Mouse (Mus musculus) urinary bladder, postnatal 25 days (tissue): ENCODE measurements around the gene Pih1d1.
A peak's percentile ranks its signal among the peaks of the same experiment; 100 is the strongest.

ENCODE experiments used
- DNase-seq: peaks from one replicate; pipeline ENCODE4 v3.0.0; 2022; ENCODE audit warnings: low spot score

Gene Pih1d1

DNA sequence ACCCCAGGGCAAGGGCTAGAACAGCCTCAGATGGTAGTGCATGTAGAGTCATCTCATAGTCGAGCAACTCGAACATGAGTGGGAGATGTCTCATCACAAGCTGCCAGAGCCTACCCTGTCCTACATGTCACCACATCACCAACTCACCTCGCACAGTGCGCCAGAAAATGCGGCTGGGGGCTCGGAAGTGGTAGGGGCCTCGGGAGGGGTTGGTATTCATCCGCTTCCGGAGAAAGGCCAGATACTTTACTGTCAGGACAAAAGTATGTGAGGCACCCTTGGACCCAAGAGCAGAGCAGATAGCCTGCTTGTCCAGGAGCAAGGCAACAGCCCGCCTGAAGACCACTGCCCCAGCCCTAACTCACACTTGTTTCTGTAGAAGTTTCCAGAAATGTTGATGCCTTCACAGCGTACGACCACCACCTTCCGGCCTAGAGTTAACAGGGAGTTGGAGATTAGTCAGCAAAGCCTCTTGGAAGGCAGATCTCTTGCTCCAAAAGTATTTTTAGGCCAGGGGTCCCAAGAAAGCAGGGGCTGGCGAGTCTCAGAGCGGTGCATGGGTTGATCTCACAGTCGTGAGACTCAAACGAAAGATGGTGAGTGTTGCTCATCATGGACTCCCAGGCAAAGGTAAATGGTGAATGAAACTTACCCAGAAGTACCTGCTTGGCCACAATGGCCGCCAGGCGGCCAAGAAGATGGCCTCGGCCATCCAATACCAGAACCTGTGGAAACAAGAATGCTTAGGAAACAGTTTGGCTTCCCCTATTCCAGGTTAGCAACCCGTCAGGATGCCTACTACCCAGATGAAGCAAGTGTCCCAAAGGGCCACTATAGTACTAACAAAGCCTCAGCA lies 27.0 kb upstream of the Pih1d1 start:
- DNase-seq = no peak

- DNase-seq = no peak
Observed at GRCm38 (mm10) chr7:45127700-45128224, 26.3 kb upstream of the Pih1d1 start.

DNA sequence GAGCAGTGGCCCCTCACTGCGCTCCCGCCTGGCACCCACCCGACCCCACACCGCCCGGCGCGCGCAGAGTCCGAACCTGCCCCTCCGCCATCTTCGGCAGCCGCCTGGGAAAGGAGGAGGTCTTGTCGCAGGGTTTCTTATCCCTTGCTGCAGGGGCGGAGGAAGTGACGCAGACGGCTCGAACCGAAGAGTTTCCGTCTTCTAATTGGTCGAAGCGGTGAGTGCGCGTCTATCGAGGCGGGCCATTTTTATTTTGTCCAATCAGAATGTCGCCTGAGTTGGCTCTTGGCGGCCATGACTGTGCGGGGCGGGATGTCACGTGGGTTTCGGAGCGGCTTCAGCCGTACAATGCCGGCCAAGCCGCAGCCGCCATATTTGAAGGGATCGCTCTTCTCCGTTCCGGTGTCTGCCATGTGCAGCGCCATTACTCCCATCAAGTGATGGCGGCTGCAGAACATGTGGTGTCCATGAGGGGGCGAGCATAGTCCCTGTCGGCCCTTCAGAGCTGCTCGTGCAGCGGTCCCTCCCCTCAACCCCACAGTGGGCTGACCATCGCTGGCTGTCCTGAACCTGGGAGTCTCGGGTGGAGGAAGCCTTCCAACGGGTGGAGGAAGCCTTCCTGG lies 25.4 kb upstream of the Pih1d1 start, which contains the start of gene Rpl13a:
TSS of gene Rpl13a (minus strand) at position 138 of the 623 bp plus-strand sequence.
- peak; percentile 95 for DNase-seq

DNA sequence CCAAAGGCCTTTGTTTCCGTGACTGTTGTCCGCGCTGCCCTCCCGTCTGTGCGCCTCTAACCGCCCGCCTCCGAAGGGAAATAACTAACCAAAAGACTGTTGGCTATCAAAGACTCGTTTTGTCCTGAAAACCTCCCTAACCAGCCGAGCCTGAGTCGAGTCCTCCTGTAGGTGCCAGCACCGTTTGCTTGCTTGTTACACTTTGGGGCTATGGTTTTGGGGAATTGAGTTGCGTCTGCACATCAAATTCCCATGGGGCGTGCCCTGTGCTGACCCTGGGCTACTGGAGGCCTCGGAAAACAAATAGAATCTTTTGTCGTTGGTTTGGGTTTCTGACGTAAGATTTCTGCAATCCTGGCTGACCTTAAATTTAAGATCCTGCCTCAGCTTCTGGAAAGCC lies 24.8 kb upstream of the Pih1d1 start:
- no peak for DNase-seq

DNA sequence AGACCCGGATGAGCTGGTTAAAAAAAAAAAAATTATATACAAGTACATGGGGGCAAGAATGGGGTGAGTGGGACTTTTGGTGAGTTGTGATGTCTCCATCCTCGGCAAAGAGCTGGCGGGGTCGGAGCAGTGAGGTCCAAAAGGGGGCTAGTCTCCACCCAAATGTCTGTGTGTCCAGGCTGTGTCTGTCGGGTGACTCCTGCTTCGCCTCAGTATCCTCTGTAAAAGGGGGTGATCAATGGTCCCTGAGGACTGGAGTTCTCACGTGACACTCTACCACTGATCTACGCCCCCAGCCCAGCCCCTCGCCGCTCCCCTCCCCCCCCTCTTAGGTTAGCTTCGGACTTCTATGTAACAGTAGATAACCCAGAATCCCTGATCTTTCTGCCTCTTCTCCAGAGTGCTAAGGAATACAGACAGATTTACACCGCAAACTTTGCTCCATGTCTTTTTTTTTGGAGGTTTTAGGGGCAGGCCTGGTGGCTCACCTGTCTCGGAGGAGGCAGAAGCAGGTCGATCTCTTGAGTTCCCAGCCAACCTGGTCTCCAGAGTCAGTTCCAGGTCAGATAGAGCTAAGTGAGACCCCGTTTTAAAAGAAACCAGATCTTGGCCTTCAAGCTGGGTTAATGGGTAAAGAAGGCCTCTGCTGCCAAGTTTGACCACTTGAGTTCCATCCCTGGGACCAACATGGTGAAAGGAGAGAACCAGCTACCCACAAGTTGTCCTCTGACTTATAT lies 24.2 kb upstream of the Pih1d1 start:
- no peak for DNase-seq

GRCm38 (mm10) chr7:45131850-45132249 lies 22.3 kb upstream of the Pih1d1 start:
- DNase-seq = no peak

GRCm38 (mm10) chr7:45133446-45134159 lies 20.5 kb upstream of the Pih1d1 start:
- no peak for DNase-seq

DNA sequence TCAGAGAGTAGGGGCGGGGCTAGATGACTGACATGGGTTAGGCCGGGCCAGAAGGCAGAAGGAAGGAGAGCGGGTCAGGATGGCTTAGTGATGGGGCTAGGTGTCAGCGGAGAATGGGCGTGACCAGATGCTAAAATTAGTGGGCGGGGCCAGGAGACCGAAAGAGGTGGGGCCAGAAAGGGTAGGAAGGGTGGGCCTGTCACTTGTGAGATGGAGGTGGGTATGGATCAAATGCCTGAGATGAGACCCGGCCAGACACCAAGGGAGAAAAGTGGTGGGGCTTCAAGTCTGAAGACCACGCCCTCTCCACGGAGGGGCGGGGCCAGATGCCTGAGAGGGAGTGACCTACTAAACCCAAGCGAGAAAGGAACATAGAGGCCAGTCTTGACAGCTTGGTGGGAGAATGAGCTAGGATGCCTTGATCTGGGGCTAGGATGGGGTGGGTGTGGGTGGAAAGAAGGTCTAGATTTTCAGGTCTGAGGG lies 19.5 kb upstream of the Pih1d1 start:
- no peak for DNase-seq

- DNase-seq = no peak
Observed at GRCm38 (mm10) chr7:45135370-45135769, 18.7 kb upstream of the Pih1d1 start.

DNA sequence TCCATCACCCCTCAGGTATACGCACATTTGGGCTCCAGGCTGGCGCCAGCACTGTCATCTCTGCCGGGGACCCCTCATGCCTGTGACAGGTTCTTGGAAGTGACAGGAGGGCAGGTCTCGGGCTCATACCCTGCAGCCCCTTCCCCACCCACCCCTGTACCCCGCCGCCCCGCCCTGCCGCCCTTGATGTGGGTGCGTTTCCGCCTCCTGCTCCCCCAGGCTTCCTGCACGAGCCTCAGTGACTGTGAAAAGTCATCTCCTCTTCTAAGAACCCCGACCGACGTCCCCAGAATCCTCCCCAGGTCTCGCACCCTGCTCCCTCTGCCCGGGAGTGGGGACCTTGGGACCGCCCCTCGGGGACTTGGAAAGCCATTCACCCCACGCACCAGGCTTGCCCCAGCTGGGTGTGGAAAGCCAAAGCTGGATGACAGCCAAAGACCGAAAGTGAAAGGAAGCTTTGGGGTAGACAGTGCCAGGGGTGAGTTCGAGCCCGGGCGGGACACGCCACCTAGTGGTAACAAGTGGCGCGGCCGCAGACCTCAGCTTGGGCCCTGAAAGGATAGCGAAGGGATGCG lies 18.0 kb upstream of the Pih1d1 start, which contains the start of the genes Gm45713 and Flt3l:
TSS of gene Gm45713 (minus strand) at position 239 of the 575 bp plus-strand sequence.
TSS of gene Flt3l (minus strand) at position 440 of the 575 bp plus-strand sequence.
- DNase-seq = peak; percentile 92

DNA sequence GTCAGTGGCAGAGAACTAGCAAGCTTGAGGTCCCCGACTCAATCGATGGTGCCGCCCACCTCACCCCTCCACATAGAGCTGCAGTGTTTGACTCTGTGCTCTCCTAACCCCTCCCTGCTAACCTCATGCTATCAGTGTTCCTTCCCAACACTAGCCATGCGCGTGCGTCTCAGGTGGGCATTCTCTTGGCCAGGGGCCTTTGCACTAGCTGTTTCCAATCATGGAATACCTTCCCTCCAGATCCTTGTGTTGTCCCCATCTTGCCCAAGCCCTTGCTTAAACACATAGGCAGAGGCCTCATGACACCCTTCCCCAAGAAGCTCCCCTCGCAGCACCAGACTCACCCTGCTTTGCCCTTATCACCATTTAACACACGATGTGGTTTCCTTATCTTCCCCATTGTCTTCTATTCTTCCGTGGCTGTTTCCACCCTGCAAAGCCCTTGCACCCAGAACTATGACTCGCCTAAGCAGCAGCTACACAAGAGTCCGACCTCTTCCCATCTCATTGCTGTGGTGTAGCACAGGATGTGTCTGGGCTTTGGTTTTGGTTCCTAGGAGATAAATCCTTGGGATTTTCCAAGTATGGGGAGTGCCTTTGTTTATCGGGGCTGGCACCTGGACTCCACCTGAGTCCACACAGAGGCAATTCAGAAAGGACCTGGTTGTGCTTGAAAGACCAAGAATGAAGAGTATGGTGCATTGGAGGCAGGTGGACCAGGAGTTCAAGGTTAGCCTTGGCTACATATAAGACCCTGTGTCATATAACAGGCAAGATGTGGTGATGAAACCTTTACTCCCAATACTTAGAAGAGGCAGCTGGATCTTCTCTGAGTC lies 16.7 kb upstream of the Pih1d1 start:
- DNase-seq = no peak

GRCm38 (mm10) chr7:45138403-45138802 lies 15.7 kb upstream of the Pih1d1 start:
- no peak for DNase-seq

DNA sequence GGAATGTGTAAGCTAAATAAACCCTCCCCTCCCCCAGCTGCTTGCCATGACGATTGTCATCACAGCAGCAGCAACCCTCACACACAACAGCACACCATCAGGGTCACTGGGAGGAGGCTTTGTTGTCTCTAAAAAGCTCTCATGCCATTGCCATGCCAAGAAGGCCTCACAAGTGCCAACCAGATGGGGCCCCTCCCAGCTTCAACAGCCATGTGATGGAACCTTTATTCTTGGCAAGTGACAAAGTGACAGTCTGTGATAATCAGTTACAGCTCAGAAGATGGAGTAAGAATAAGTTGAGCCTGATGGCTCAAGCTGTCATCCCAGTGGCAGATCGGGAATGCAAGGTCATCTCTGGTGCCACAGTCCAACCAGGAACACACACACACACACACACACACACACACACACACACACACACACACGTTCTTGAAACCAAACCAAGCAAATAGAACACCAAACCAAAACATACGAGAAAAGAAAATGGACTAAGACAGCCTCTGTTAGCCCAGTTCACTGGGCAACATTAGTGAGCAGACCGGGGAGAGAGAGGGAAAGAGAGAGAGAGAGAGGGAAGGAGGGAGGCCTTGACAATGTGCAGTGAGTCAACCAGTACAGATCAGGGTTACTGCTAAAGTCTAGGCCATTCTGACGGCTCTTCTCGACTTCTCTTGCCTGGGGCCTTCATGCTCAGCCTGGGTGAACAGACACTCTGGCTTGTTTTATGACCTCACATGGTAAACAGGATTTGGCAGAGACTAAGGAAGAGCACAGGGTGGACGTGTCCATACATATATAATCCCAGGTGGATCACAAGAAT lies 14.0 kb upstream of the Pih1d1 start:
- no peak for DNase-seq

- no peak for DNase-seq
Observed at GRCm38 (mm10) chr7:45141319-45141718, 12.8 kb upstream of the Pih1d1 start.

- no peak for DNase-seq
Observed at GRCm38 (mm10) chr7:45141914-45142313, 12.2 kb upstream of the Pih1d1 start.

DNA sequence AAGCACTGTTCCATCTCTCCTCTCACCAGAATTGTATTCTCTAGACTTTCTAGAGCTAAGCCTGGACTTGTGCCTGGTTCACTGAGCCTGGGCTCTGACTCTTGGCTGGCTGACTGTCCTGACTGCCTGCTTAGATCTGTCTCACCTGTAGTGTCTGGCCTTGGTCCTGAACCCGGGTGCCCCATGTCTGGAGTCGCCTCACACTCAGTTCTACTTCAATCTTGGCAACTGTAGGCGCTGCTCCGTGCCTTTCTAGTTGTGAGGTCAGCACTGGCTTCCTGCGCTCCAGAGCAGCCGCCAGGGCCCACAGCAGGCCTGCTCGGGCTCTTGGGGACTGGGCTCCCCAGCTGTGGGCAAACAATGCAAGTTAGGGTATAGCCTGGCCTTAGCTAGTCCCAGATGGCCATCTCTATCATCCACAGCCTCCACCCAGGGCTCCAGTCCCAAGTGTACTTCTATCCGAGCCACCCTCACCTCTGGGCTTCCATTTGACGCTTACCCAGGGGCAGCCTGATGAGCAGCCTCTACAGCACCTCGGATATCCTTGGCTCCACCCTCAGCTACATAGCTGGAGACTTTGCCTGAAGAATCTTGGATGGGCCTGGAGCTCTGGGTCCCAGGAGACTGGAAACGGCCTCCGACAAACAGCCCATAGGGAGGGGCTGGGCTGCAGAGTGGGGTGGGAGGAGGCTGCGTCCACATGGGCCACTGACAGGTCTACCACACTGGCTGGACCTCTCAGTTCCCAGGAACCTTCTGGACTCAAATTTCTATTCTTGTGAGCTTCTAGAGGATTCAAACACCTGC lies 9.5 kb upstream of the Pih1d1 start:
- DNase-seq = no peak

GRCm38 (mm10) chr7:45145460-45145859 lies 8.6 kb upstream of the Pih1d1 start:
- no peak for DNase-seq

GRCm38 (mm10) chr7:45147267-45147666 lies 6.8 kb upstream of the Pih1d1 start:
- no peak for DNase-seq
